Mouse (Mus musculus) kidney, adult 11 months (tissue): ENCODE measurements around the gene G3bp2.
"Not testable (repeated sequence)": the region's sequence is repeated elsewhere in the genome, so short reads cannot be mapped to it uniquely, and the experiment has no call there.

Source experiments
- DNase-seq: peaks from one replicate; pipeline ENCODE4 v3.0.0; 2022

Gene G3bp2

GRCm38 (mm10) chr5:92083417-92084038 lies at the start of gene G3bp2:
G3bp2 (minus strand) TSS chr5:92083719.
- DNase-seq = peak; percentile 96

GRCm38 (mm10) chr5:92133006-92133405 lies 49.5 kb upstream of the G3bp2 start:
- DNase-seq = not testable (repeated sequence)

GRCm38 (mm10) chr5:92132127-92132526 lies 48.6 kb upstream of the G3bp2 start:
- no peak for DNase-seq

- DNase-seq = no peak
Observed at GRCm38 (mm10) chr5:92130040-92130682, 46.6 kb upstream of the G3bp2 start.

GRCm38 (mm10) chr5:92129321-92129768 lies 45.8 kb upstream of the G3bp2 start:
- no peak for DNase-seq

GRCm38 (mm10) chr5:92128570-92128969 lies 45.1 kb upstream of the G3bp2 start:
- peak; percentile 21 for DNase-seq

GRCm38 (mm10) chr5:92127751-92128150 lies 44.2 kb upstream of the G3bp2 start:
- no peak for DNase-seq

- no peak for DNase-seq
Observed at GRCm38 (mm10) chr5:92127141-92127625, 43.7 kb upstream of the G3bp2 start.

GRCm38 (mm10) chr5:92125446-92125845 lies 41.9 kb upstream of the G3bp2 start:
- no peak for DNase-seq

GRCm38 (mm10) chr5:92121636-92122035 lies 38.1 kb upstream of the G3bp2 start:
- no peak for DNase-seq

- peak; percentile 62 for DNase-seq
Observed at GRCm38 (mm10) chr5:92117823-92118403, 34.4 kb upstream of the G3bp2 start.

- DNase-seq = no peak
Observed at GRCm38 (mm10) chr5:92114939-92115338, 31.4 kb upstream of the G3bp2 start.

GRCm38 (mm10) chr5:92114223-92114622 lies 30.7 kb upstream of the G3bp2 start:
- DNase-seq = no peak

GRCm38 (mm10) chr5:92113484-92113883 lies 30.0 kb upstream of the G3bp2 start:
- no peak for DNase-seq

- DNase-seq = no peak
Observed at GRCm38 (mm10) chr5:92112585-92112984, 29.1 kb upstream of the G3bp2 start.

- no peak for DNase-seq
Observed at GRCm38 (mm10) chr5:92112175-92112574, 28.7 kb upstream of the G3bp2 start.

GRCm38 (mm10) chr5:92110818-92111355 lies 27.4 kb upstream of the G3bp2 start:
- DNase-seq = no peak

- DNase-seq = no peak
Observed at GRCm38 (mm10) chr5:92107282-92107681, 23.8 kb upstream of the G3bp2 start.

- DNase-seq = peak; percentile 39
Observed at GRCm38 (mm10) chr5:92106327-92107125, 23.0 kb upstream of the G3bp2 start.

- DNase-seq = no peak
Observed at GRCm38 (mm10) chr5:92103816-92104415, 20.4 kb upstream of the G3bp2 start.

- DNase-seq = no peak
Observed at GRCm38 (mm10) chr5:92103062-92103461, 19.5 kb upstream of the G3bp2 start.

- DNase-seq = no peak
Observed at GRCm38 (mm10) chr5:92101601-92102000, 18.1 kb upstream of the G3bp2 start.
